Mouse (Mus musculus): ENCODE results near the gene Nxn.

DNA sequence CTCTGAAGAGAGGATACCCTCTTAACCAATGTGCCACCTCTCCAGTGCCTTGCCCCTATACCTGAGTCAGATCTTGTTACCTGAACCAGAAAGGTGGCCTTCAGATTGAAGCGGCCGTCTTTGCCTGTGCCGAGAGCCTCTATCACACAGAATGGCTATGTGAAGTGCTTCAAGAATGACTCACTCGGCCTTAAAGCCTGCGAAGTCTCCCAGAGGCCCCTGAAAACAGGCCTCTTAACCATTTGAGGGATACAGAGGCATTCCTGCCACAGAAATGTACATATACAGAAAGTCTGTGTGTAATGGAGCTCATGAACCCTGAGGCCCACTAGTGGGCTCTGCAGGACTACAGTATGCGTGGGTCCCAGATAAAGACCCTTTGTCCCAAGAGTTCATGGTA, 115.1 kb downstream of the Nxn start:
- TF ChIP-seq TAL1 (IDR thresholded peaks at IDR 0.05; ENCODE audit: low read length) (no peak), GATA1 (IDR thresholded peaks at IDR 0.05; ENCODE audit: low read length) (no peak)
